Mouse (Mus musculus) C2C12 (cell line): Measurements from ENCODE around the gene Rnase1. TPM values are rescaled to one million over a fixed set of nuclear protein-coding genes. Genes with fewer than 3 reads are reported as not detected.
"Not testable (repeated sequence)": the region's sequence is repeated elsewhere in the genome, so short reads cannot be mapped to it uniquely, and the experiment has no call there.

Experiments used
- H3K27me3 ChIP-seq: one replicate; pipeline ENCODE4 v1.6.1; 2011; ENCODE audit not compliant: control insufficient read depth, insufficient read depth, insufficient read length
- H3K36me3 ChIP-seq: one replicate; pipeline ENCODE4 v1.6.1; 2011; ENCODE audit not compliant: control insufficient read depth, insufficient read depth
- H3K4me3 ChIP-seq: one replicate; pipeline ENCODE4 v1.5.1; 2011; ENCODE audit warnings: mild to moderate bottlenecking, control low read depth; ENCODE audit not compliant: poor library complexity, insufficient read depth, severe bottlenecking
- H3K79me2 ChIP-seq: one replicate; pipeline ENCODE4 v1.6.1; 2011; ENCODE audit not compliant: control insufficient read depth, insufficient read depth
- H3K79me3 ChIP-seq: one replicate; pipeline ENCODE4 v1.6.1; 2011; ENCODE audit warnings: low read depth, control low read depth
- H3ac ChIP-seq: one replicate; pipeline ENCODE3; 2011; ENCODE audit warnings: low read depth; ENCODE audit not compliant: control insufficient read depth, insufficient read length
- CEBPB ChIP-seq: IDR thresholded peaks from one replicate; pipeline ENCODE4 v1.6.1; 2011; ENCODE audit warnings: low read depth, mild to moderate bottlenecking, control low read depth, moderate library complexity
- CTCF ChIP-seq: IDR thresholded peaks from one replicate; pipeline ENCODE4 v1.5.1; 2011; ENCODE audit not compliant: control insufficient read depth, insufficient read depth, insufficient read length
- FOSL1 ChIP-seq: IDR thresholded peaks from one replicate; pipeline ENCODE4 v1.8.0; 2011; ENCODE audit warnings: mild to moderate bottlenecking, low read length; ENCODE audit not compliant: poor library complexity, insufficient read depth, severe bottlenecking
- MAX ChIP-seq: IDR thresholded peaks from one replicate; pipeline ENCODE4 v1.6.1; 2011; ENCODE audit warnings: mild to moderate bottlenecking, control low read depth
- MYOD1 ChIP-seq: IDR thresholded peaks from one replicate; pipeline ENCODE4 v1.6.1; 2011; ENCODE audit warnings: low read depth; ENCODE audit not compliant: control insufficient read depth, insufficient read length
- MYOG ChIP-seq: IDR thresholded peaks from one replicate; pipeline ENCODE4 v1.6.1; 2011; ENCODE audit not compliant: control insufficient read depth, insufficient read length; ENCODE audit errors: extremely low read depth
- USF1 ChIP-seq: IDR thresholded peaks from one replicate; pipeline ENCODE4 v1.6.1; 2011; ENCODE audit warnings: low read depth, mild to moderate bottlenecking, control low read depth, moderate library complexity
- polyA plus RNA-seq: library from polyadenylated mRNA; unstranded; fragments of >200 nt; fragmentation: generic; extraction: Trizol; gene quantifications from one replicate; pipeline ENCODE4 v1.2.1, GENCODE M21; 2012; ENCODE audit warnings: missing spikeins

Gene Rnase1
- polyA plus RNA-seq, 1 experiment, result not detected

- H3ac ChIP-seq, result no peak overlapping the region
- H3K79me3 ChIP-seq, result no peaks in the 10 kb centered on the region
- no peaks in the 10 kb centered on the region for H3K79me2 ChIP-seq
- H3K4me3 ChIP-seq, result no peak overlapping the region
- no peaks in the 10 kb centered on the region for H3K36me3 ChIP-seq
- no peaks in the 10 kb centered on the region for H3K27me3 ChIP-seq
- no peak for TF ChIP-seq CEBPB
- TF ChIP-seq MYOG, result no peak
- no peak for TF ChIP-seq FOSL1
- no peak for TF ChIP-seq CTCF
- no peak for TF ChIP-seq USF1
- no peak for TF ChIP-seq MYOD1
- TF ChIP-seq MAX, result no peak
These were observed 18.9 kb upstream of the Rnase1 start for GRCm38 (mm10) chr14:51165435-51165834.

- H3K79me3 ChIP-seq, H3K36me3 ChIP-seq, H3K27me3 ChIP-seq, H3K79me2 ChIP-seq, H3K4me3 ChIP-seq, H3ac ChIP-seq: not testable (repeated sequence)
These were observed 16.7 kb upstream of the Rnase1 start for GRCm38 (mm10) chr14:51163323-51163722.

GRCm38 (mm10) chr14:51161976-51162375 is 15.4 kb upstream of the Rnase1 start, which contains the start of gene Rnase2b:
Gene Rnase2b (plus strand): TSS chr14:51162260.
- not testable (repeated sequence) for H3K36me3 ChIP-seq, H3K79me3 ChIP-seq, H3ac ChIP-seq, H3K27me3 ChIP-seq, H3K4me3 ChIP-seq, H3K79me2 ChIP-seq

GRCm38 (mm10) chr14:51157072-51157471 is 10.5 kb upstream of the Rnase1 start:
- H3K79me3 ChIP-seq, result no peaks in the 10 kb centered on the region
- H3K79me2 ChIP-seq, result no peaks in the 10 kb centered on the region
- no peaks in the 10 kb centered on the region for H3K36me3 ChIP-seq
- H3K4me3 ChIP-seq, result no peak overlapping the region
- TF ChIP-seq FOSL1 (no peak), MYOG (no peak)
- H3ac ChIP-seq, result no peak overlapping the region
- no peaks in the 10 kb centered on the region for H3K27me3 ChIP-seq

- no peak overlapping the region for H3K4me3 ChIP-seq
- no peaks in the 10 kb centered on the region for H3K27me3 ChIP-seq
- no peak overlapping the region for H3ac ChIP-seq
- H3K79me3 ChIP-seq, result no peaks in the 10 kb centered on the region
- TF ChIP-seq CTCF, result no peak
- no peak for TF ChIP-seq MYOD1
- no peak for TF ChIP-seq CEBPB
- no peak for TF ChIP-seq USF1
- no peak for TF ChIP-seq FOSL1
- TF ChIP-seq MAX, result no peak
- TF ChIP-seq MYOG, result no peak
- H3K36me3 ChIP-seq, result no peaks in the 10 kb centered on the region
- H3K79me2 ChIP-seq, result no peaks in the 10 kb centered on the region
These were observed 10.1 kb upstream of the Rnase1 start for GRCm38 (mm10) chr14:51156736-51157068.

- Histone ChIP-seq H3K27me3 (no peaks in the 10 kb centered on the region), H3ac (no peak overlapping the region), H3K79me2 (no peaks in the 10 kb centered on the region), H3K79me3 (no peaks in the 10 kb centered on the region), H3K36me3 (no peaks in the 10 kb centered on the region), H3K4me3 (no peak overlapping the region)
- TF ChIP-seq CEBPB (no peak), MYOD1 (no peak), FOSL1 (no peak), MYOG (no peak), USF1 (no peak), MAX (no peak), CTCF (no peak)
These were observed 9.6 kb upstream of the Rnase1 start for GRCm38 (mm10) chr14:51156056-51156735.
